Mouse (Mus musculus): Measurements from ENCODE around the gene Gtpbp3. TPM values are rescaled to one million over a fixed set of nuclear protein-coding genes. Genes with fewer than 3 reads are reported as not detected.
"Not testable (repeated sequence)": the region's sequence is repeated elsewhere in the genome, so short reads cannot be mapped to it uniquely, and the experiment has no call there.

The Gtpbp3 gene
- total RNA-seq, 2 experiments from 2014 or later, result 28.6 to 33.2 TPM

DNA sequence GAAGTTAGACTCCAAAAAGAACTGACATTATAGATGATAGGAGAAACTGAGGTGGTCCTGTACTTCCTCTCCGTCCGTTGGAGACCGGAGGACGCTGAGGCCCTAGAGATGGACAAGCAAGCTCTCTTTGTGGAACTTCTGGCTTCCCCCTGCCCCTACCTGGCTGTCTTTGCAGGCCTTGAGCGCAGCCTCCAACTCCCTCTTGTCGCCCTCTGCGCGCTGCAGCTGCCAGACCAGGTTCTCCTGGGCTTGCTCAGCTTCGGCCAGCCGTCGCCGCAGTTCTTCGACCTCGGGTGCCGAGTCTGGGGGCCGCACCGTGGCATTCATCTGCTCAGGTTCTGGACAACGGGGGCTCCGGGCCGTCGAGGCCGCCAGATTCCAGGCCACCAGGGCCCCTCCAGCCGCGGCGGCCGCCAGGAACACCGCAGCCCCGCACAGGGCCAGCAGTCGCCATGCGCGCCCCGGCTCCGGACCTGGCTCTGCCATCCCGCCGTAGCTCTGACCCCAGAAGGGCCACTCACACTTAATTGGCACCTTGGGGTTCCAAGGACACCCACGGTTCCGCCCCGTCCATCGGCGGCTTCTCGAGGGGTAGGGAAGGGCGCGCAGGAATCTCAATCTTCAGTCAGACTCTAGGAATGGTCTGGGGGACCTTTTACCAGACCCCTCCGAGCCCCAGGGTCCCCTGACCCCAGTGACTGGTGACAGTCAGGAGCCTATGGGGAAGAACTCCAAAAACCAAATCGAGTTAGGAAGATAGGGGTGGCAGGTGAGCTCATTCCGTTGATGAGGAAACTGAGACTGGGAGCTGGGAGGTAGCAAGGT is 37.5 kb downstream of the Gtpbp3 start, which contains the start of gene Ccdc194:
TSS of gene Ccdc194 (minus strand) at position 486 of the 825 bp plus-strand sequence.
- intact Hi-C loops (cut with DNase I), result no loop called here
- DNase-seq (ENCODE audit: low spot score in 2 of 2), result no peak

DNA sequence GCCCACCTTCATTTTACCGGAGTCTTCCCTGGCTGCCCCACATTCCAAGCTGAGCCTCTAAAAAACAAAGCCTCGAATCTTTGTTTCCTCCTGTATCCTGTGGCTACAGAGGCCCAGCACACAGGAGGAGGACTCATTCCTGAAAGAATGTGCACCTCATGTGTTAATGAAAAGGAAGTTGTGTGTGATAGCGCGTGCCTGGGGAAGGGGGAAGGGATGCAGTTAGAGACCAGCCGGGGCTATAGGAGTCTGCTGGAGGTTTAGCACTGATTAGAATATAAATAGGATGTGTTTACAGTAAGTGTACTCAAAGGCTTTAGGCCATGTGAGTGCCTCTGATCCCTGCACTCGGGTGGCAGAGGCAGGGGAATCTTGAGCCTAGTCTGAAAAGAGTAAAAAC is 38.4 kb downstream of the Gtpbp3 start:
- intact Hi-C loops (cut with DNase I), result no loop called here
- DNase-seq (ENCODE audit: low spot score in 2 of 2), result no peak

DNA sequence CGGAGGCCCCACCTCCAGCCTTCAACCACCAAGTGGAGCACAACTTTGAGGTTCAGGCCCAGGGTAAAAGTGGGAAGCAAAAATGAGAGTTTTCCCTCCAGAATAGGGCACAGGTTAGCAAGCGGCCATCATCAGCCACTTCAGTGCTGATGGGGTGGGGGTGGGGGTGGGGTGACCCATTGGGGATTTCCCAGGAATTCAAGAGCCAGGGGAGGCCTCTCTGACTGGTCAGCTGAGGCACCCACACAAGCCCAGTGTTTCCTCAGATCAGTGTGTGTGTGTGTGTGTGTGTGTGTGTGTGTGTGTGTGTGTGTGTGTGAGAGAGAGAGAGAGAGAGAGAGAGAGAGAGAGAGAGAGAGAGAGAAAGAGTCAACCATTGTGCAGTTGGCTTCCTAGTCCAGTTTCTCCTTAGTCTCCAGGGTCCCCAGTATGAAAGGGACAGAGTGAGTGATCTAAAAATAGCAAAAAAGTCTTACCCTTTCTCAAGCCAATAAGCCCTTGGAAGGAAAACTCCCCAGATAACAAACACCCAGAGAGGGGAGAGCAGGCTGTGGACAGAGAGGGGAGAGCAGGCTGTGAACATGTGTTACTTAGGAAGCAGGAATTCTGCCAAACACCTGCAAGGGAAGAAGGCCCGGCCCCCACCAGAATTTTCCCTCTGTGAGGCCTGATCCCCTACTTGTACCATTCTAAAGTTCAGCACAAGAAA is 39.4 kb downstream of the Gtpbp3 start:
- no peak for DNase-seq (ENCODE audit: low spot score in 2 of 2)
- intact Hi-C loops (cut with DNase I), result no loop called here

DNA sequence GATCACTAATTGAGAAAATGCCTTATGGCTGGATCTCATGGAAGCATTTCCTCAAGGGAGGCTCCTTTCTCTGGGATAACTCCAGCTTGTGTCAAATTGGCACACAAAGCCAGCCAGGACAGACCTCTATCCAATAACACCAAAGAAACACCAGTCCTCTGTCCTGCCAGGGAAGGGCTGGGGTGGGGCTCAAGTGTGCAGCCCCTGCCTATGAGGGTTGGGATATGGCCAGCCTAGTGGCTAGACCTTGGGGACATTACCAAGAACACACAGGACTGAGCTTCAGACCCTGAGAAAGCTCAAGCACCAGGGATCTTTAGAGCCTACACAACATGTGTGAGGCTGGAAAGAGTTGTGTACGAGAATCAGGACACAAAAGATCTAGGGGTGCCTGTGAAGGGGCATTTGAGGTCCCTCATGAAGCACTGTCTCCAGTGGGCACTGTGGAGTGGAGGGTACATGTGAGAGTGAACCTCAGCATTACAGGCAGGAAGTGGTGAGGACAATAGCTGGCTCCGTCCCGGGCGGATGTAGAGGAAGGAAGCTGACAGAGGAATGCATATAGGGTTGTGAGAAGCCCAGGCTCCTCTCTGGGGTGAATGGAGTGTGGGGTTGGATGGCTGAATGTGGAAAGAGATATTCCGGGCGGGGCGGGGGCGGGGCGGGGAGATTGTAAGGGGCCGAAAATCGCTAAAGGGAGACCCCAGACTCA is 40.6 kb downstream of the Gtpbp3 start:
- intact Hi-C loops (cut with DNase I), result no loop called here
- no peak for DNase-seq (ENCODE audit: low spot score in 2 of 2)

DNA sequence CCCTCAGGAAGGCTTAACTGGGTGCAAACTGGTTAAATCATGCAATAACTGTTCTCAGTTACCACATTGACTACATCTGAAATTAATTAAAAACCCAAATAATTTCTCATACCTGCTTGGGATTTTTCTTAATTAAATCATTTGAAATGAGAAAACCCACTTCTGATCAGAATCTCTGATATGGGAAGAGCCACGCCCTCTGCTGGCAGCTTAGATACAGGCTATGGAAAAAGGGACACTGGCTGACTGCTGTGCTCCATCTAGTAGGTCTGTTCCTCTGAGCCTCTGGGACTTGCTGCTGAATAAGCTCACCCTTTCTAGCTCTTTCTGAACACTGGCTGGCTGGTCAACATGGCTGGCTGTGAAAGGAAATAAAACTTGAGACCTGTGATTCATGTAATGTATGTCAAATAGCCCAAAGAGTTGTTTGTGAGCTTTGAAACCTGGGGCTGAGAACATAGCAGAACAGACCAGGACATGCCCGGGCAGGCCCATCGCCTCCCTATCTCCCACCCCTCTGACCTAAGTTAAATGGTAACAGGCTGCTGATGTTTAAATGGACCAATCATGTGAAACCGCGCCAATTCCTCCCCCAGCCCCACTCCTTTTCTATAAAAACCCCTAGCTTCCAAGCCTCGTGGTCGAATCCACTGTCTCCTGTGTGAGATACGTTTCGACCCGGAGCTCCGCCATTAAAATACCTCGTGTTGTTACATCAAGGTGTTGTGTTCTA is 43.0 kb downstream of the Gtpbp3 start:
- intact Hi-C loops (cut with DNase I), result not testable (repeated sequence)
- DNase-seq (ENCODE audit: low spot score in 2 of 2), result peak in 1 of 2 experiments; percentile 34

DNA sequence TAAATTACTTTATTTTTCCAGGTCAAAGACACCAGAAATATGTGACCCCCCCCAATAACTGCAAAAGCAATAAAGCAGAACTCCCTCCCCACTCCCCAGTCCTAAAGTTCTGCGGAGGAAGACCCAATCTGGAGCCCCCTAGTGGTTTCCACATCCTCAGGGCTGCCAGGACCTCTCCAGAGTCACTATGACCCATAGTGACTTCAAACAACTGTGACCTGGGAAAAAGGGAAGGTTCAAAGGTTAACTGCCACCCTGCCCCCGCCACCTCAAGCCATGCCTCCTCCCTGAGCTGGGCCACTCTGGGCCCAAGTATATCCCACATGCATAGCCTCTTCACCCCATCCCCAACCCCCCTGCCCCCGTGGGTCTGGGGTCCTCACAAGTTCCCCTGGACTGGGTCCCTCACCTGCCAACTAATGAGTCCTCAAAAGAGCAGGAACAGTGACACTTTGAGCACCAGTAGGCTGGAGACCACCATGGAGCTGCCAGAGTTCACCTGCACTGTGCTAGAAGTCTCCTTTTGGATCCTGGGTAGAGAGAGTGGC is 46.4 kb downstream of the Gtpbp3 start:
- DNase-seq (ENCODE audit: low spot score in 2 of 2), result no peak
- intact Hi-C loops (cut with DNase I), result no loop called here

DNA sequence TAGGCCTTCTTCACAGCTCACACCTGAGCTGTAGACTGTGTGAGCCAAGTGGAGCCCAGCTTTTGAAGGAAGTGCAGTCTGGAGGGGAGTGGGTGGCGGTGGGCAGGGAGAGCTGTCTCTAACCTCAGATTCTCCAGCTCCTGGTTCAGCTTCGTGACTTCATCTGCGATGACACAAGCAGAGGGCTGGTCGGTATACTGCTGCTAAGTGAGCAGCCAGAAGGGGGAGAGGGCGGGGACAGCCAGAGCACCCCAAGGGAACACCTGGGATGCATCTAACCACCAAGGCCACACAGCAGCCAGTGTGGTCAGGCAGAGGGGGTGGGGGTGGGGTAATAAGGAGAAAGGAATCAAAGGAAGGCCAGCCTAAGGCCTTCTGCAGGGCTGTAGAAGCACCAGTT is 47.8 kb downstream of the Gtpbp3 start:
- DNase-seq (ENCODE audit: low spot score in 2 of 2), result peak in 1 of 2 experiments; percentile 21
- intact Hi-C loops (cut with DNase I), result no loop called here

DNA sequence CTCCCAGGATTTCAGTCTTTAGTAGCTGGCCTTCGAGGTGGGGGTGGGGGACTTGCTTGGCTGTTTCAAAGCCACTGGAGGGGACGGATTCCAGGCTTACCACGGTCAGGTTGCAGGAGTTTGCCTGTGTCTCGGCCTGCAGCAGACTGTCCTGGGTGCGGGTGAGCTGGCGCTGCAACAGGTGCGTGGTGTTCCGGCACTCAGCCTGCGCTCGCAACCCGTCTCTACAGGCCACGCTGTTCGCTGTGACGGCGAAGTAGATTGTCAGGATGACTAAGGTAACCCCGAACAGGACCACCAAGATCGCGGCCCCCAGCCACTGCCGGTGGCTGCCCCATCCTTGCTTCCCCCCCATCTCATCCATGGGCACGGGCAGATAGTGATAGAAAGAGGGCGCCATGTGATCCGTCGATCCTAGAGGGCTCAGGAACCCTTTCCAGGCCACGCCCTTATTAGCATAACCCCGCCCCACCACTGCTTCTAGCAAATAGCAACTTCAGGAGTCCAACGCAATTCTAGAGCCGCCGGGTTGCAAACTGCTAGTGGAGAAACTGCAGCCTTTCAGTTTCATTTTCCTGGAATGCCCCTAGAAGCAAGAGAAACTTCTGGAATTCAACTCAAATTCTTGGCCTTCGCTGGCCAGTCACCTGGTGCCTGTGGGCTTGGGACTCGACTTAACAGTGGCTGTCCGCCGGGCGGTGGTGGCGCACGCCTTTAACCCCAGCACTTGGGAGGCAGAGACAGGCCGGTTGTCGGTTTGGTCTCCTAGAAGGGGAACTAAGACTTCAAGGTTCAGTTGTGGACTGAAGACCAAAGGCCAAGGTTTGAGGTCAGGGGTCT is 49.3 kb downstream of the Gtpbp3 start, which contains the start of gene Bst2:
TSS of gene Bst2 (minus strand) at position 429 of the 840 bp plus-strand sequence.
- peak; percentile 26 to 39 for DNase-seq (ENCODE audit: low spot score in 2 of 2)
- intact Hi-C loops (cut with DNase I), result no loop called here

DNA sequence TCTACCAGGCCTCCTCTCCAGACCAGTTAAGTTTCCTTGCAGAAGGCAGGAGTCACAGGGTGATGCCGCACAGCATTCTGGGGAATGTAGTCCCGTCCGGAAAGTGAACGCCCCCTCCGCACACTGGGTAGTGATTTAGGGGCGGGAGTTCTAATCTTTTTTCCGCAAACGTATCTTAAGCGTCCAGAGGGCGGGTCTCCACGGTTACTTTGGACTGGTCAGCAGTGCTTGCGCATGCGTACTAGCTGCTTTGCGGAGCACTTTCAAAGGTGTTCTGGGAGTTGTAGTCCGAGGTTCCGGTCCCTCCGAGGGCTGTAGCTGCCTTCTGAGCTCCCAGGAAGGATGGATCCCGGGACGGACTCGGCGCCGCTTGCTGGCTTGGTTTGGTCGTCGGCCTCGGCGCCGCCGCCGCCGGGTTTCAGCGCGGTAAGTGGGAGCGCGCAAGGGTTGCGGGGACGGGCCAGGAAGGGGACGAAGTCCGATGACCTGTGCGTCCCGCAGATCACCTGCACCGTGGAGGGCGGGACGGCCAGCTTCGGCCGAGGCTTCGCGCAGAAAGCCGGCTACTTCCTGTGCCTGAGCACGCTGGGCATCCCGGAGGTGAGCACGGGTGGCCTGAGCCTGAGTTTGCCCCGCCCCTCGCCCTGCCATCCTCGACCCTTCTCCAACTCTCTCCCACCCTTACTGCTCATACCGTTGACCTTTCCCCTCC is 54.9 kb downstream of the Gtpbp3 start, which contains the start of gene Mvb12a:
TSS of gene Mvb12a (plus strand) at position 291 of the 712 bp plus-strand sequence.
- intact Hi-C loops (cut with DNase I), result loop anchor here (2.0 kb wide), 1 partner anchor 78 kb away; the partner anchor contains the start of gene Mrpl34
- DNase-seq (ENCODE audit: low spot score in 2 of 2), result peak; percentile 97 to 99

DNA sequence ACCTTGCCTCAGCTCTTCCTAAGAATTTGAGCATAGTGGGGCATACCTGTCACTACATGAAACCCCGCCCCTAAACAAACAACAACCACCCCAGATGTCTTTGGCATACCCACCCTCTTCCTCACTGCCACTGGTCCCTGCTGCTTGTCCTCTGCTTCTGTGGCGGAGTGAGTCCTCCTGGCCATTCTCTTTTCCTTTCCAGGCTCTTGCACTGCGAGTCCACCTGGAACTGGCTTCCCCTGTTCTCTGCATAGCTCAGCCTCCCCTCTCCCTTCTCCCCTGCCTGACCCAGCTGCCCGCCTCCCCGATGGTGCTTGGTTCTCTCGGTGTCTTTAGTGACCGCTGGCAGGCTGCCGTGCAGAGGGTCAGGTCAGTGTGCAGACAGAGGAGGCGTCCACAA is 55.9 kb downstream of the Gtpbp3 start:
- intact Hi-C loops (cut with DNase I), result loop anchor here (2.0 kb wide), 1 partner anchor 79 kb away; the partner anchor contains the start of gene Mrpl34
- DNase-seq (ENCODE audit: low spot score in 2 of 2), result no peak

DNA sequence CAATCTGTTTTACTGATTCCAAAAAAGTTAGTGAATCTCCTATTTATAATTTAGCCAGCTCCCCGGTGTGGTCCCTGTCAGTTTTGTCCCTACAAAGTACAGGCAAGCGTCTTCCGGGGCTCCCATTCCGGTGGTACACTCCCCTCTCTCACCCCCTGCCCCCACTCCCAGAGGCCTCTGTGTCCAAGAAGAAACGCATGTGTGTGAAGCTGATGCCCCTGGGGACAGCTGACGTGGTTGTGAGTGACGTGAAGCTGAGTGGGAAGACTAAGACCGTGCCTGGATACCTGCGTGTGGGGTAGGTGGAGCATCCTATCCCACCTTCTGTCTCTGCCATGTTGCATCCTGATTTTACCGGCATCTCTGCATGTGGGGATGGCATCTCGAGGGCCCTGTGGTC is 57.1 kb downstream of the Gtpbp3 start:
- DNase-seq (ENCODE audit: low spot score in 2 of 2), result no peak
- intact Hi-C loops (cut with DNase I), result no loop called here

DNA sequence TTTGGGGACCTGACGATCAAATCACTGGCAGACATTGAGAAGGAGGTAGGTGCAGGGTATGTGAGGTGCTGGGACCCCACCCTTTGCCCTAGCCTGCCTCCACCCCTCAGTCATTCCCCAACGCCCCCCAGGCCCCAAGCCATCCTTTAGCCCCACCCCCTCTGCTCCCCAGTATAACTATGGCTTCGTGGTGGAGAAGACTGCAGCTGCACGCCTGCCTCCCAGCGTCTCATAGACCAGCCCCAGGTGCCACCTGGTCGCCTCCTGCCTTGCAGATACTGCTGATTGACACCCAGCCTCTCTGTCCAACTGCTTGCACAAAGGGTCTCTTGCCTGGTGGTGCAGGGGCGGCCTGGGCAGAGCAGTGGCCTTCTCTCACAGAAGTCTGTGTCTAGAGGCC is 59.7 kb downstream of the Gtpbp3 start:
- intact Hi-C loops (cut with DNase I), result no loop called here
- DNase-seq (ENCODE audit: low spot score in 2 of 2), result no peak

Other genes starting within 250 kb of the Gtpbp3 start
- gene Myo9b, start 215.4 kb upstream of the Gtpbp3 start, total RNA-seq (2021), result 10 to 100 TPM; 27.7 to 32.4 TPM
- gene Haus8, start 215.2 kb upstream of the Gtpbp3 start, total RNA-seq (2021), result 10 to 100 TPM; 10.9 to 14.7 TPM
- gene Use1, start 121.3 kb upstream of the Gtpbp3 start, total RNA-seq (2021), result 100 to 1,000 TPM in 1 of 2 experiments, 10 to 100 TPM in 1; 95.9 to 102 TPM
- gene Ocel1, start 116.8 kb upstream of the Gtpbp3 start, total RNA-seq (2021), result 10 to 100 TPM; 14.8 to 18.6 TPM
- gene Nr2f6, start 106.1 kb upstream of the Gtpbp3 start, total RNA-seq (2021), result 10 to 100 TPM; 37.6 to 43.0 TPM
- 1 to 10 TPM; 4.9 to 5.0 TPM for gene Ushbp1, start 92.3 kb upstream of the Gtpbp3 start, total RNA-seq (2021)
- 100 to 1,000 TPM; 111 to 117 TPM for gene Babam1, start 91.2 kb upstream of the Gtpbp3 start, total RNA-seq (2021)
- under 1 TPM; 0.28 to 0.41 TPM for gene Ankle1, start 82.1 kb upstream of the Gtpbp3 start, total RNA-seq (2021)
- 100 to 1,000 TPM; 299 to 324 TPM for gene Abhd8, start 24.4 kb upstream of the Gtpbp3 start, total RNA-seq (2021)
- gene Mrpl34, start 23.1 kb upstream of the Gtpbp3 start, total RNA-seq (2021), result 10 to 100 TPM; 59.7 to 60.8 TPM
- 10 to 100 TPM; 80.9 to 84.8 TPM for gene Dda1, start 18.9 kb upstream of the Gtpbp3 start, total RNA-seq (2021)
- gene Ano8, start 2.1 kb upstream of the Gtpbp3 start, total RNA-seq (2021), result 10 to 100 TPM; 59.9 to 60.9 TPM
- gene Plvap, start 23.6 kb downstream of the Gtpbp3 start, total RNA-seq (2021), result 1 to 10 TPM; 5.7 to 6.6 TPM
- gene Ccdc194, start 37.6 kb downstream of the Gtpbp3 start, total RNA-seq (2021), result not detected
- gene Bst2, start 49.4 kb downstream of the Gtpbp3 start, total RNA-seq (2021), result 1 to 10 TPM; 2.3 to 4.3 TPM
- gene Mvb12a, start 54.8 kb downstream of the Gtpbp3 start, total RNA-seq (2021), result 10 to 100 TPM; 31.7 to 33.7 TPM
- under 1 TPM in 1 of 2 experiments, not detected in 1; 0.21 TPM for gene Tmem221, start 70.8 kb downstream of the Gtpbp3 start, total RNA-seq (2021)
- gene Nxnl1, start 78.5 kb downstream of the Gtpbp3 start, total RNA-seq (2021), result under 1 TPM in 1 of 2 experiments, not detected in 1; 0.16 TPM
- gene Slc27a1, start 80.8 kb downstream of the Gtpbp3 start, total RNA-seq (2021), result 10 to 100 TPM; 90.0 to 92.8 TPM
- 10 to 100 TPM; 35.1 to 38.7 TPM for gene Pgls, start 104.1 kb downstream of the Gtpbp3 start, total RNA-seq (2021)
- gene Fam129c, start 109.5 kb downstream of the Gtpbp3 start, total RNA-seq (2021), result 1 to 10 TPM; 3.6 to 4.2 TPM
- 10 to 100 TPM; 49.3 to 51.5 TPM for gene Colgalt1, start 122.9 kb downstream of the Gtpbp3 start, total RNA-seq (2021)
- 100 to 1,000 TPM; 318 to 327 TPM for gene Unc13a, start 183.7 kb downstream of the Gtpbp3 start, total RNA-seq (2021)
- gene Jak3, start 188.2 kb downstream of the Gtpbp3 start, total RNA-seq (2021), result 1 to 10 TPM; 3.9 to 4.8 TPM
- 1 to 10 TPM; 1.3 to 1.5 TPM for gene Insl3, start 201.1 kb downstream of the Gtpbp3 start, total RNA-seq (2021)
- under 1 TPM; 0.34 to 0.53 TPM for gene B3gnt3, start 213.7 kb downstream of the Gtpbp3 start, total RNA-seq (2021)
- 100 to 1,000 TPM; 177 to 183 TPM for gene Fcho1, start 237.6 kb downstream of the Gtpbp3 start, total RNA-seq (2021)

All from left cerebral cortex, postnatal 25 days (tissue).